Mouse (Mus musculus): Measurements from ENCODE around the gene Ctrb1. TPM values are rescaled to one million over a fixed set of nuclear protein-coding genes. Genes with fewer than 3 reads are reported as not detected.

Gene Ctrb1
- polyA plus RNA-seq, 1 experiment from 2014 or later = not detected

GRCm38 (mm10) chr8:111686881-111687280 is 3.9 kb downstream of the Ctrb1 start:
- WGBS = 79% methylated on average over 13 of the region's 13 CpGs
- ATAC-seq (ENCODE audit: low FRiP score) = no peak
- Histone ChIP-seq H3K4me3 (ENCODE audit: low read depth, low read length) (no peak overlapping the region), H3K9ac (ENCODE audit: low read depth, low read length) (no peak overlapping the region), H3K4me1 (replicated peaks; ENCODE audit: control insufficient read depth, insufficient read depth, low read length) (no peaks in the 10 kb centered on the region), H3K27ac (ENCODE audit: low read depth, low read length) (no peak overlapping the region), H3K9me3 (ENCODE audit: control insufficient read depth, low read length) (no peaks in the 10 kb centered on the region), H3K4me2 (replicated peaks; ENCODE audit: low read depth, low read length) (no peak overlapping the region), H3K27me3 (ENCODE audit: control insufficient read depth, insufficient read depth, low read length) (no peaks in the 10 kb centered on the region), H3K36me3 (ENCODE audit: control insufficient read depth, insufficient read depth, low read length) (no peaks in the 10 kb centered on the region)
- DNase-seq (ENCODE audit: low spot score) = no peak

- H3K4me3 ChIP-seq (ENCODE audit: low read depth, low read length) = no peak overlapping the region
- no peaks in the 10 kb centered on the region for H3K27me3 ChIP-seq (ENCODE audit: control insufficient read depth, insufficient read depth, low read length)
- H3K27ac ChIP-seq (ENCODE audit: low read depth, low read length) = no peak overlapping the region
- H3K4me2 ChIP-seq (replicated peaks; ENCODE audit: low read depth, low read length) = no peak overlapping the region
- no peaks in the 10 kb centered on the region for H3K9me3 ChIP-seq (ENCODE audit: control insufficient read depth, low read length)
- H3K9ac ChIP-seq (ENCODE audit: low read depth, low read length) = no peak overlapping the region
- H3K4me1 ChIP-seq (replicated peaks; ENCODE audit: control insufficient read depth, insufficient read depth, low read length) = no peaks in the 10 kb centered on the region
- DNase-seq (ENCODE audit: low spot score) = no peak
- no peaks in the 10 kb centered on the region for H3K36me3 ChIP-seq (ENCODE audit: control insufficient read depth, insufficient read depth, low read length)
- no peak for ATAC-seq (ENCODE audit: low FRiP score)
- WGBS = 34% methylated on average over 9 of the region's 9 CpGs
Measured at GRCm38 (mm10) chr8:111682521-111682920, 8.3 kb downstream of the Ctrb1 start.

GRCm38 (mm10) chr8:111681153-111681552 is 9.7 kb downstream of the Ctrb1 start:
- peaks cover 3% of the 10 kb centered on the region; the same call in 1 of the 2 replicates for H3K9me3 ChIP-seq (ENCODE audit: control insufficient read depth, low read length)
- DNase-seq (ENCODE audit: low spot score) (no peak), ATAC-seq (ENCODE audit: low FRiP score) (no peak)
- no peak overlapping the region for H3K9ac ChIP-seq (ENCODE audit: low read depth, low read length)
- no peak overlapping the region for H3K4me2 ChIP-seq (replicated peaks; ENCODE audit: low read depth, low read length)
- no peak overlapping the region for H3K27ac ChIP-seq (ENCODE audit: low read depth, low read length)
- WGBS = 75% methylated on average over 11 of the region's 11 CpGs
- no peaks in the 10 kb centered on the region for H3K4me1 ChIP-seq (replicated peaks; ENCODE audit: control insufficient read depth, insufficient read depth, low read length)
- no peak overlapping the region for H3K4me3 ChIP-seq (ENCODE audit: low read depth, low read length)
- no peaks in the 10 kb centered on the region for H3K36me3 ChIP-seq (ENCODE audit: control insufficient read depth, insufficient read depth, low read length)
- H3K27me3 ChIP-seq (ENCODE audit: control insufficient read depth, insufficient read depth, low read length) = no peaks in the 10 kb centered on the region

GRCm38 (mm10) chr8:111680423-111681028 is 10.3 kb downstream of the Ctrb1 start:
- ATAC-seq (ENCODE audit: low FRiP score) = no peak

GRCm38 (mm10) chr8:111678848-111679247 is 12.0 kb downstream of the Ctrb1 start:
- Histone ChIP-seq H3K4me3 (ENCODE audit: low read depth, low read length) (no peak overlapping the region), H3K27me3 (ENCODE audit: control insufficient read depth, insufficient read depth, low read length) (no peaks in the 10 kb centered on the region), H3K9me3 (ENCODE audit: control insufficient read depth, low read length) (peaks cover 4% of the 10 kb centered on the region; the same call in 1 of the 2 replicates), H3K9ac (ENCODE audit: low read depth, low read length) (no peak overlapping the region), H3K27ac (ENCODE audit: low read depth, low read length) (no peak overlapping the region), H3K36me3 (ENCODE audit: control insufficient read depth, insufficient read depth, low read length) (no peaks in the 10 kb centered on the region), H3K4me1 (replicated peaks; ENCODE audit: control insufficient read depth, insufficient read depth, low read length) (no peaks in the 10 kb centered on the region), H3K4me2 (replicated peaks; ENCODE audit: low read depth, low read length) (no peak overlapping the region)
- 85% methylated on average over 7 of the region's 7 CpGs for WGBS
- ATAC-seq (ENCODE audit: low FRiP score) = no peak
- no peak for DNase-seq (ENCODE audit: low spot score)

More at GRCm38 (mm10) chr8:111680423-111681028, 10.3 kb downstream of the Ctrb1 start:
- Histone ChIP-seq H3K9me3 (ENCODE audit: control insufficient read depth, low read length) (peaks cover 4% of the 10 kb centered on the region; the same call in 1 of the 2 replicates), H3K27ac (ENCODE audit: low read depth, low read length) (no peak overlapping the region), H3K4me1 (replicated peaks; ENCODE audit: control insufficient read depth, insufficient read depth, low read length) (no peaks in the 10 kb centered on the region), H3K27me3 (ENCODE audit: control insufficient read depth, insufficient read depth, low read length) (no peaks in the 10 kb centered on the region), H3K4me3 (ENCODE audit: low read depth, low read length) (no peak overlapping the region), H3K9ac (ENCODE audit: low read depth, low read length) (no peak overlapping the region), H3K36me3 (ENCODE audit: control insufficient read depth, insufficient read depth, low read length) (no peaks in the 10 kb centered on the region), H3K4me2 (replicated peaks; ENCODE audit: low read depth, low read length) (no peak overlapping the region)
- DNase-seq (ENCODE audit: low spot score) = peak; percentile 30
- 39% methylated on average over 17 of the region's 17 CpGs for WGBS

GRCm38 (mm10) chr8:111678111-111678510 is 12.7 kb downstream of the Ctrb1 start:
- Histone ChIP-seq H3K4me2 (replicated peaks; ENCODE audit: low read depth, low read length) (no peak overlapping the region), H3K9ac (ENCODE audit: low read depth, low read length) (no peak overlapping the region), H3K36me3 (ENCODE audit: control insufficient read depth, insufficient read depth, low read length) (no peaks in the 10 kb centered on the region), H3K4me3 (ENCODE audit: low read depth, low read length) (no peak overlapping the region), H3K9me3 (ENCODE audit: control insufficient read depth, low read length) (peaks cover 4% of the 10 kb centered on the region; the same call in 1 of the 2 replicates), H3K27ac (ENCODE audit: low read depth, low read length) (no peak overlapping the region), H3K4me1 (replicated peaks; ENCODE audit: control insufficient read depth, insufficient read depth, low read length) (no peaks in the 10 kb centered on the region), H3K27me3 (ENCODE audit: control insufficient read depth, insufficient read depth, low read length) (no peaks in the 10 kb centered on the region)
- peak; percentile 80 for DNase-seq (ENCODE audit: low spot score)
- 30% methylated on average over 3 of the region's 3 CpGs for WGBS
- ATAC-seq (ENCODE audit: low FRiP score) = no peak

GRCm38 (mm10) chr8:111676237-111676636 is 14.6 kb downstream of the Ctrb1 start:
- DNase-seq (ENCODE audit: low spot score) (no peak), ATAC-seq (ENCODE audit: low FRiP score) (no peak)
- H3K4me2 ChIP-seq (replicated peaks; ENCODE audit: low read depth, low read length) = no peak overlapping the region
- H3K4me3 ChIP-seq (ENCODE audit: low read depth, low read length) = no peak overlapping the region
- WGBS = 75% methylated on average over 8 of the region's 8 CpGs
- H3K27ac ChIP-seq (ENCODE audit: low read depth, low read length) = no peak overlapping the region
- no peak overlapping the region for H3K9ac ChIP-seq (ENCODE audit: low read depth, low read length)
- no peaks in the 10 kb centered on the region for H3K4me1 ChIP-seq (replicated peaks; ENCODE audit: control insufficient read depth, insufficient read depth, low read length)
- H3K27me3 ChIP-seq (ENCODE audit: control insufficient read depth, insufficient read depth, low read length) = no peaks in the 10 kb centered on the region
- H3K9me3 ChIP-seq (ENCODE audit: control insufficient read depth, low read length) = peaks cover 4% of the 10 kb centered on the region; the same call in 1 of the 2 replicates
- H3K36me3 ChIP-seq (ENCODE audit: control insufficient read depth, insufficient read depth, low read length) = no peaks in the 10 kb centered on the region

GRCm38 (mm10) chr8:111666751-111667150 is 24.1 kb downstream of the Ctrb1 start:
- Histone ChIP-seq H3K4me2 (replicated peaks; ENCODE audit: low read depth, low read length) (no peak overlapping the region), H3K9ac (ENCODE audit: low read depth, low read length) (no peak overlapping the region), H3K4me3 (ENCODE audit: low read depth, low read length) (no peak overlapping the region), H3K27me3 (ENCODE audit: control insufficient read depth, insufficient read depth, low read length) (no peaks in the 10 kb centered on the region), H3K27ac (ENCODE audit: low read depth, low read length) (no peak overlapping the region), H3K36me3 (ENCODE audit: control insufficient read depth, insufficient read depth, low read length) (peaks cover 8% of the 10 kb centered on the region), H3K4me1 (replicated peaks; ENCODE audit: control insufficient read depth, insufficient read depth, low read length) (no peaks in the 10 kb centered on the region), H3K9me3 (ENCODE audit: control insufficient read depth, low read length) (no peaks in the 10 kb centered on the region)
- ATAC-seq (ENCODE audit: low FRiP score) (no peak), DNase-seq (ENCODE audit: low spot score) (no peak)
- WGBS = 92% methylated on average over 2 of the region's 2 CpGs

- DNase-seq (ENCODE audit: low spot score) (peak; percentile 79), ATAC-seq (ENCODE audit: low FRiP score) (no peak)
- no peaks in the 10 kb centered on the region for H3K9me3 ChIP-seq (ENCODE audit: control insufficient read depth, low read length)
- no peak overlapping the region for H3K4me2 ChIP-seq (replicated peaks; ENCODE audit: low read depth, low read length)
- H3K4me1 ChIP-seq (replicated peaks; ENCODE audit: control insufficient read depth, insufficient read depth, low read length) = no peaks in the 10 kb centered on the region
- no peak overlapping the region for H3K9ac ChIP-seq (ENCODE audit: low read depth, low read length)
- H3K36me3 ChIP-seq (ENCODE audit: control insufficient read depth, insufficient read depth, low read length) = no peaks in the 10 kb centered on the region
- no peaks in the 10 kb centered on the region for H3K27me3 ChIP-seq (ENCODE audit: control insufficient read depth, insufficient read depth, low read length)
- H3K27ac ChIP-seq (ENCODE audit: low read depth, low read length) = no peak overlapping the region
- 92% methylated on average over 3 of the region's 3 CpGs for WGBS
- H3K4me3 ChIP-seq (ENCODE audit: low read depth, low read length) = no peak overlapping the region
Measured at GRCm38 (mm10) chr8:111662473-111662872, 28.3 kb downstream of the Ctrb1 start.

Data from hindbrain, embryonic 11.5 days (tissue).